Mouse (Mus musculus) spleen, postnatal 10 days (tissue): ENCODE measurements around the gene Ms4a14.
"Not testable (repeated sequence)": the region's sequence is repeated elsewhere in the genome, so short reads cannot be mapped to it uniquely, and the experiment has no call there.

Experiments used
- DNase-seq, 2 experiments: peaks; one replicate each; pipeline ENCODE4 v3.0.0; 2021 to 2022; ENCODE audit warnings: low spot score in 2 of 2

Ms4a14 gene

GRCm38 (mm10) chr19:11263549-11263948 is 50.7 kb downstream of the Ms4a14 start:
- DNase-seq = no peak

- not testable (repeated sequence) for DNase-seq
Measured at GRCm38 (mm10) chr19:11262932-11263331, 51.3 kb downstream of the Ms4a14 start.

- DNase-seq = no peak
Measured at GRCm38 (mm10) chr19:11261522-11261921, 52.7 kb downstream of the Ms4a14 start.
